Mouse (Mus musculus) embryonic fibroblast, embryonic 13.5 days (primary cell): ENCODE measurements around the gene Smurf1. TPM values are rescaled to one million over a fixed set of nuclear protein-coding genes. Genes with fewer than 3 reads are reported as not detected.

Experiments
- H3K27ac ChIP-seq: 2 replicates; pipeline ENCODE4 v1.5.1; 2012; ENCODE audit warnings: low read length, control low read depth, inconsistent platforms; ENCODE audit not compliant: insufficient read depth
- H3K4me1 ChIP-seq: 2 replicates; pipeline ENCODE4 v1.6.1; 2011; ENCODE audit warnings: low read length; ENCODE audit not compliant: control insufficient read depth, insufficient read depth
- H3K4me3 ChIP-seq: 2 replicates; pipeline ENCODE4 v1.5.1; 2011; ENCODE audit warnings: mild to moderate bottlenecking, control low read depth, low read length; ENCODE audit not compliant: insufficient read depth
- CTCF ChIP-seq: IDR thresholded peaks from 2 replicates; pipeline ENCODE4 v1.5.1; 2011; ENCODE audit warnings: mild to moderate bottlenecking, control low read depth, low read length, moderate library complexity, borderline replicate concordance; ENCODE audit not compliant: insufficient read depth
- POLR2A ChIP-seq: IDR thresholded peaks from 2 replicates; pipeline ENCODE4 v1.6.1; 2011; ENCODE audit warnings: low read depth, mild to moderate bottlenecking, control low read depth, low read length, moderate library complexity
- polyA plus RNA-seq: library from polyadenylated mRNA; stranded (reverse); fragments of >200 nt; gene quantifications from 2 replicates; pipeline ENCODE4 v1.2.4, GENCODE M21; 2011; ENCODE audit warnings: low read depth; ENCODE audit not compliant: missing spikeins, insufficient read length

Gene Smurf1
- polyA plus RNA-seq, 1 experiment: 37.1 TPM

DNA sequence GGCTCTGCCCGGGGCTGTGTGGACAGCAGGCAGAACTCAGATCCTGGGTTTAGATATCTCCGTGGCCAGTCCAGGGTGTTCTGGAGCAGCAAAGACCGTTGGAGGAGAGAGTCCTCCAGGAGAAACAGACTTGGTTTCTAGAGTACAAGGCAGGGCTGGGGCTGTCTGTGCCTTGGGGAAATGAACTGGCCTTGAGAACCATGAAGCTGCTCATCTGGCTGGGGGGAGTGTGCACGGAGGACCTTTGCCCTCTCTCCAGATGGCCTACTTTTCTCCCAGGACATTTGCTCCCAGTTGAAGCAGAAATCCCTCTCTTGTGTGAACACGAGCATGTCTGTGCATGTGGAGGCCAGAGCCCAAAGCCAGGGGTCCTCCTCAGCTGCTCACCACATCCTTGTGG lies 93.3 kb downstream of the Smurf1 start:
- H3K4me1 ChIP-seq: no peaks in the 10 kb centered on the region
- H3K27ac ChIP-seq: no peak overlapping the region
- TF ChIP-seq CTCF (no peak), POLR2A (no peak)
- H3K4me3 ChIP-seq: no peak overlapping the region

DNA sequence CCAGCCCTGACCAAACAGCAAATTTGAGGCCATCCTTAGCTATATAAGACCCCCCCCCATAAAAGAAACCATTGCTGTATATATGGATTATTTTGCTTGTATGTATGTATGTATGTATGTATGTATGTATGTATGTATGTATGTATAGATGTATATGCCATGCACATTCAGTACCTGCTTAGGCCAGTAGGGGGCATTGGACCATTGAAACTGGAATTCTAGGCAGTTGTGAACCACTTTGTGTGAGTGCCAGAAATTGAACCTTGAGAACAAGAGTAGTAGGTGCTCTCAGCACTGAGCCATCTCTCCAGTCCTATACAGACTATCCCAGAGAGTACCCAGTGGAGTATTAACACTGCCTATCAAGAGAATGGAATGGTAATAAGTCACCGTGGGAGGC lies 93.9 kb downstream of the Smurf1 start:
- H3K4me3 ChIP-seq: no peak overlapping the region
- TF ChIP-seq POLR2A (no peak), CTCF (no peak)
- no peak overlapping the region for H3K27ac ChIP-seq
- no peaks in the 10 kb centered on the region for H3K4me1 ChIP-seq

DNA sequence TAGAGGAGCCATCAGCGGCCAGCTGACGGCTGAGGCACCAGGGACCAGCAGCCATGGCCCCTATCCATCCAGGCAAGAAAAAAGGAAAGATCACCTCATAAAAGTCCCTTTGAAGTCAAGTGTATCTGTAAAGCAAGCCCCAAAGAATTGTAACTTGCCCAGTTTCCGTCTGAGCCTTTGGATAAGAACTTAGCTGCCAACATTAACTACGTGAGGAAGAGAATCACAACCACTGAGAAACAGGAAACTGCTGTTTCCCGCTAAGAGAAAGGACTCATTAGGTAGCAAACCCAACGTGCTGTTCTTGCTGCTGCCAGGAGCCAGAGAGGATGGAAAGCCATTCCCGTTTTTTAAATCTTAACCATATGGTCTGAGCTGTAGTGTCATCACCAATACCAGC lies 94.9 kb downstream of the Smurf1 start:
- Histone ChIP-seq H3K4me1 (no peaks in the 10 kb centered on the region), H3K4me3 (no peak overlapping the region), H3K27ac (no peak overlapping the region)
- TF ChIP-seq POLR2A (no peak), CTCF (no peak)

DNA sequence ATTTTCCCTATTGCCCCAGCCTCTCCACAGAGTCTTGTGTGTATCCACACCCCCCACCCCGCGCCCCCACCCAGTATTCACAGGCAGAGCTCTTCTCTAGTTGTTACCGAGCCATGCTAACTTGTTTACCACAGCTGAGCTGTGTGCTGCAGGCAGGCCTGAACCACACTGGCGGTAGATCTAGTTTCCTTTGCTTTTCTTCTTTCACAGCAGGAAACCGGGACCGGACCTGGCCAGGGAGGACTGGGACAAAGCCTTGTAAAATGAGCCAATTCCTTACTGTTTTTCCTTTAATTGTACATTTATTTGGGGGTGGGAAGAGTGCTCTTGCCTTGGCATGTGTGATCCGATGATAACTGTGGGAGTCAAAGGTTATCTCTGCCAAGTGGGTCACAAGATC lies 96.2 kb downstream of the Smurf1 start:
- H3K4me3 ChIP-seq: no peak overlapping the region
- no peak overlapping the region for H3K27ac ChIP-seq
- H3K4me1 ChIP-seq: no peaks in the 10 kb centered on the region
- no peak for TF ChIP-seq CTCF
- TF ChIP-seq POLR2A: no peak

DNA sequence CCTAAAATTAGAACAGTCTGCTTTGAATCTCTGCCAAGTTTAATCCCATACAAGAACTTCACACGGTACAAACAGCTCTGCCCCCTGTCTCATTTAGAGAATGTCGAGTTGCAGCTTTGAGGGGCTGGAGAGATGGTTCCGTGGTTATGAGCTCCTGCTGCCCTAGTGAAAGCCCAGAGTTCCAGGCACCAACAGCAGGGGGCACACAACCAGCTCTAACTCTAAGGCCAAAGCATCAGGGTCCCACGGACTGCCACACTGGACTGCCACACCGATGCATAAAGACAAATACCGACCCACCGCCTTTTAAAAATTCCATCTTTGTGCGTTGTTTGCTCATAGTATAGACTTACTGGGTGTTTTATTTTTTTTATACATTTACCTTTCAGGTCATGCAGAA lies 98.7 kb downstream of the Smurf1 start:
- H3K4me1 ChIP-seq: no peaks in the 10 kb centered on the region
- TF ChIP-seq POLR2A (no peak), CTCF (peak; percentile 36; the same call in 1 of the 2 replicates)

DNA sequence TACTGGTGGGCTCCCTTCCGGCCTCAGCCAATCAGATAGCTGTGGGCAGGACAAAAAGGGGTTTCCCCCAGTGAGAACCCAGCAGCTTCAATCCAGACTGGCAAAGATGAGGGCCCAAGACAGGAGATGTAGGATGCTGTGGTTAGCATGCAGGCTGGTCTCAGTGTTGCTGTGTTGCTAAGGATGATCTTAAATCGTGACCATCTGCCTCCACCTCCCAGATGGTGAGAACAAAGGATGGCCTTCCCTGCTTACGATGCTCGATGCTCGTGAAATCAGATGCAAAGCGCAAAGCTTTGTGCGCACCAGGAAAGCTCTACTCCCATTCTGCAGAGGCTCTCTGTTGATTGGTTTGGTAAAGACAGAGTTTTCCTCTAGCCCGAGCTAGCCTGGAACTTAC lies 104.7 kb downstream of the Smurf1 start:
- no peaks in the 10 kb centered on the region for H3K4me1 ChIP-seq
- H3K4me3 ChIP-seq: no peak overlapping the region
- no peak for TF ChIP-seq CTCF
- TF ChIP-seq POLR2A: no peak
- no peak overlapping the region for H3K27ac ChIP-seq

More for the DNA sequence above, 98.7 kb downstream of the Smurf1 start:
- no peak overlapping the region for H3K27ac ChIP-seq
- H3K4me3 ChIP-seq: no peak overlapping the region

DNA sequence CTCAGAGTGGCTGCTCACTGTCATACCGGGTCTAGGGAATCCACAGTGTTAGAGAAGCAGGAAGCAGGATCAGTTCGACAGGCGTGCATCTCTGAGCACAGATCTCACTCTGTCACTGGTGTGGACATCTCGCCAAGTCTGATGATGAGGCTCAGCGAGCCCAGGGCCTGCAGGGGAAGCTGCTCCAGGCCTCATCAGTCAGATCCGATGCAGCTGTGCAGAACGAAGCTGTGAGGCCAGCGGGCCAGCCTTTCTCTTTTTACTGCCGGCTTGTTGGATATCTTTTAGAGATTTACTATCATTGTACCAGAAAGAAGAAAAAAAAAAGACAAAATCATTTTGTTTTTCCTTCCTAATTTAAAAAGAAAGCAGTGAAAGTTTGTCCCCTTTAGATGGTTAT lies 106.4 kb downstream of the Smurf1 start:
- no peak overlapping the region for H3K27ac ChIP-seq
- no peaks in the 10 kb centered on the region for H3K4me1 ChIP-seq
- TF ChIP-seq POLR2A: no peak
- no peak for TF ChIP-seq CTCF
- H3K4me3 ChIP-seq: no peak overlapping the region

DNA sequence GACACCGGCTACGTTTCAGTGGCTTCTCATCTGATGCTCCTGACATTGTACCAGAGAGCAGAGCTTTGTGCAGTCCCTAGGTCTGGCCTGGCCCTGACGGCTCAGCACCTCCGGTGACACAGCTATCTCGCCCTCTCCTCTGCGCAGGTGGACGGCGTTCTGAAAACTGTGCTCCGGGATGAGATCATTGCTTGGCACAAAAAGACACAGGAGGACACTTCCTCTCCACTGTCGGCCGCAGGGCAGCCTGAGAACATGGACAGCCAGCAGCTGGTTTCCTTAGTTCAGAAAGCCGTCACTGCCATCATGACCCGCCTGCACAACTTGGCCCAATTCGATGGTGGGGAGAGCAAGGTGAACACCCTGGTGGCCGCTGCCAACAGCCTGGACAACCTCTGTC lies 107.1 kb downstream of the Smurf1 start:
- H3K4me1 ChIP-seq: no peaks in the 10 kb centered on the region
- no peak for TF ChIP-seq CTCF
- no peak for TF ChIP-seq POLR2A
- no peak overlapping the region for H3K4me3 ChIP-seq
- no peak overlapping the region for H3K27ac ChIP-seq

DNA sequence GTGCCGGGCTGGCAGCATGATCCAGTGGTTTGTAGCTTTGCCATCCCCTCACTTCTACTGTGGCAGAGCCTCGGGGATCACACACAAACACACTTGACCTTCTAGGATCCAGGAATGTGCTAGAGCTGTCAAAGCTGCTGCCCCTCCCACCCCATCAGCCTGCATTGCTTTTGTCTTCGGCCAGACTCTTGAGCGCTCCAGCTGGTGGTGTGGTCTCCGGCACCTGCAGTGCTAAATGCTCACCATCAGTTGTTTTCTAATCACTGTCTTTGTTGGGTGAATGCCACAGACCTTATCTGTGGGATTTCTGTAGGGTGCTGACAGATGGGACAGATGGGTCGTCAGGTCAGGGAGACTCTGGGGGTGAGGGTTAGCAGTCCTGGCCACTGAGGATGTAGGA lies 109.7 kb downstream of the Smurf1 start:
- Histone ChIP-seq H3K4me3 (no peak overlapping the region), H3K4me1 (no peaks in the 10 kb centered on the region), H3K27ac (no peak overlapping the region)
- no peak for TF ChIP-seq CTCF
- no peak for TF ChIP-seq POLR2A

DNA sequence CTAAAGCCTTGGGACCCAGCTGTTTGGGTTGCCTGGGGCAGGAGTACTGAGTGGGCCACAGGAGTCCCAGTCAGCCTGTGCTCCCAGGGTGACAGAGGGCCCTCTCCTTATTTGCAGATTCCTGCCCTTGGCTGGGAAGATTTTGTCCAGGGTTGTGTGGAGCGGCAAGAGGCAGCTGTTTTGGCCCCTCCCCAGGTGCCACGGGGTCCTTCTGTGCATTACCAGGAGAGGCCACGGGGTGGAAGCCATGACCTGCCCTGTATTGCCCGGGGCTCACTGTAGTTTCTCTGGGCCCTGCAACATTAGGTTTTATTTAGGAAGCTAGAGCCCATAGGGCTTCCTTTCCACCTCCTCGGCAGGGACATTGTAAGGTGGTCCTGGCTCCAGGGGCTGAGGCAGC lies 111.7 kb downstream of the Smurf1 start:
- Histone ChIP-seq H3K27ac (no peak overlapping the region), H3K4me1 (no peaks in the 10 kb centered on the region), H3K4me3 (no peak overlapping the region)
- no peak for TF ChIP-seq CTCF
- no peak for TF ChIP-seq POLR2A

DNA sequence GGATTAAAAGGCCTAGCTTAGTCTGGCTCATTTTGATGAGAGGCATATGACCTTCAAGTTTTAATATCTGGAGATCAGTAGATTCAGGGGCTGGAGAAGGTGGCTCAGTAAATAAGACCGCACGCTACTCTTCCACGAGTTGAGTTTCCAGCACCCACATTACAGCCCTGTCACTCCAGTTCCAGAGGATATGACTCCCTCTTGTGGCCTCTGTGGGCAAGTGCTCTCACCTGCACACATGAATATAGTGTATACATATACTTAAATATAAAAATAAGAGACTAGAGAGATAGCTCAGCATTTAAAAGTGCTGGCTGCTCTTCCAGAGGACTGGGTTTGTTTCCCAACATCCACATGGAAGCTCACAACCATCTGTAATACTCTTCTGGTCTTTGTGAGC lies 113.8 kb downstream of the Smurf1 start:
- TF ChIP-seq POLR2A: no peak
- no peak for TF ChIP-seq CTCF
- no peak overlapping the region for H3K27ac ChIP-seq

DNA sequence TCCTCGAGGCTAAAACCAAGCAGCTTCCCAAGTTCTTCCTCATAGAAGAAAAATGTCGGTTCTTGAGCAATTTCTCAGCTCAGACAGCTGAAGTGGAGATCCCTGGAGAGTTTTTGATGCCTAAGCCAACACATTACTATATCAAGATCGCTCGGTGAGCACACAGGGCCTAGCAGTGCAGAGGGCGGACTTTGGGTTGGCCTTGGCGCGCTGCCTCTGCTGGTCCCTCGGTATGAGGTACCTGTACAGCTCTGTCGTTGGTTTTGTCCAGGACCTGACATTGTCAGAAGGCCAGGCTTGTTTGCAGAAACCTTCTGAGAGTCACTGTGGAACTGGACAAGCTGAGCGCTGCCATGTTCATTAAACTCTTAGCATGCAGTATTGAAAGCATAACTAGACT lies 115.7 kb downstream of the Smurf1 start:
- no peak overlapping the region for H3K4me3 ChIP-seq
- TF ChIP-seq CTCF: no peak
- no peak for TF ChIP-seq POLR2A
- no peak overlapping the region for H3K27ac ChIP-seq
- H3K4me1 ChIP-seq: no peaks in the 10 kb centered on the region

More for the DNA sequence above, 113.8 kb downstream of the Smurf1 start:
- Histone ChIP-seq H3K4me1 (no peaks in the 10 kb centered on the region), H3K4me3 (no peak overlapping the region)
